Mouse (Mus musculus) heart, postnatal 0 days (tissue): Measurements from ENCODE around the gene Sema6c.

Source experiments
- CTCF ChIP-seq: IDR thresholded peaks from 2 replicates; pipeline ENCODE4 v1.5.1; 2016; ENCODE audit warnings: antibody characterized with exemption, control low read depth, low read depth
- EP300 ChIP-seq: IDR thresholded peaks from 2 replicates; pipeline ENCODE4 v1.6.1; 2016; ENCODE audit warnings: antibody characterized with exemption, low read depth

DNA sequence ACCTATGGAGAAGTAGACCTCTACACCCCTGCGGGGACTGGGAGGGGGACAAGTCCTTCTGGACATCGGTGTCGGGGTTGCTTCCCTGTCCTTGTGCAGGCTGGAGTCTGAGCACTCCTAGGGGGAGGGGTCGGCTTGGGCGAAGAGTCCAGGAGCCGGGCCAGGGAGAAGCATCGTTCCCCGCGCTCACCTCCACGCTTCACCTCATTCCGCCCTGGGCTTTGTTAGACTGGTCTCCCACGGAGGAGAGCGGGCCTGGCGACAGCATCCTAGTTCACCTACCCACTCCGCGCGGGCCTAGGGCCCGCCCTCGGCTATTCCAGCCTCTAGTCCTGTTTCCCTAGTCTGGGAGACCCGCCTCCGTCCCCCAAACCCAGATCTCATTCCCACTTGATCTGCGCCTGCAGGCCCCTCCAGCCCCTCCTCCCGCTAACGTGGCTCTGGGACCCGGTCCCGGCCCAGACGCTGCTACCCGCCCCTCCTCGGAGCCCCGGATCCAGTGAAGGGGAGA is 839 bp downstream of the Sema6c start:
- TF ChIP-seq CTCF, result no peak
- TF ChIP-seq EP300, result no peak
